Comparison of ENCODE assay signal across 33 mouse cellular contexts in genomic region chr11:65246301-65247054, GRCm38 (mm10). TPM values are rescaled to one million over a fixed set of nuclear protein-coding genes. Genes with fewer than 3 reads are reported as not detected.
DNase-seq lines count a peak whose midpoint lies in the region; ATAC-seq lines count a peak whose summit lies in the region.
"Had no signal": no experiment of that assay in that cellular context is flagged by ENCODE, and none has a peak within 500 bp of the region (broad histone marks: within the 10 kb centered on the region; RNA-seq: fewer than 3 reads in every experiment).

No protein-coding gene starts in this region.

- 45% methylated on average over 8 of the region's 8 CpGs for WGBS in heart, embryonic 15.5 days

- H3K4me1 ChIP-seq in heart, embryonic 15.5 days (replicated peaks): peaks cover 36% of the 10 kb centered on the region
- H3K4me1 ChIP-seq: embryonic facial prominence, embryonic 13.5 days; forebrain, embryonic 13.5 days; hindbrain, embryonic 10.5 days; limb, embryonic 15.5 days had no signal

- H3K4me3 ChIP-seq in heart, embryonic 15.5 days: no peak overlapping the region
- H3K4me3 ChIP-seq: embryonic facial prominence, embryonic 13.5 days; erythroblast, embryonic 14.5 days; forebrain, embryonic 13.5 days; hindbrain, embryonic 10.5 days; intestine, embryonic 15.5 days; limb, embryonic 15.5 days had no signal

- no peaks in the 10 kb centered on the region for H3K27me3 ChIP-seq in heart, embryonic 15.5 days
- H3K27me3 ChIP-seq: CH12.LX; embryonic facial prominence, embryonic 13.5 days; forebrain, embryonic 13.5 days; intestine, embryonic 15.5 days; limb, embryonic 15.5 days had no signal

- peak; percentile 31 to 38 for DNase-seq in frontal cortex, postnatal 36 days (ENCODE audit: low spot score in 2 of 2)
- DNase-seq in frontal cortex, postnatal 14 days (ENCODE audit: low spot score in 2 of 2): no peak
- DNase-seq in heart, adult 8-10 months (ENCODE audit: low spot score): no peak
- DNase-seq in lung, postnatal 10 days: peak; percentile 11
- DNase-seq in lung, postnatal 14 days: no peak
- no peak for DNase-seq in c-Kit-positive CD71-positive TER-119-positive erythroid progenitor cells, embryonic 14.5 days (ENCODE audit: low spot score)
- DNase-seq: adrenal gland, postnatal 36 days; B cell, adult 2 months; cerebellum, adult 18-20 months; embryo, embryonic 11 days; kidney, adult 9 months; kidney, postnatal 14 days; layer of hippocampus, postnatal 36 days; left cerebral cortex, postnatal 4 days; lung, embryonic 14.5 days; lung, postnatal 4 days; midbrain, embryonic 14.5 days; right cerebral cortex, postnatal 14 days; spleen, adult 18-20 months had no signal

- H3K9me3 ChIP-seq in heart, embryonic 15.5 days (replicated peaks): no peaks in the 10 kb centered on the region
- H3K9me3 ChIP-seq: embryonic facial prominence, embryonic 13.5 days; forebrain, embryonic 13.5 days; hindbrain, embryonic 10.5 days; intestine, embryonic 15.5 days; limb, embryonic 15.5 days had no signal

- H3K36me3 ChIP-seq in heart, embryonic 15.5 days: no peaks in the 10 kb centered on the region
- H3K36me3 ChIP-seq: embryonic facial prominence, embryonic 13.5 days; G1E; hindbrain, embryonic 10.5 days; intestine, embryonic 15.5 days; limb, embryonic 15.5 days had no signal

- no peak overlapping the region for H3K9ac ChIP-seq in heart, embryonic 15.5 days
- H3K9ac ChIP-seq: embryonic facial prominence, embryonic 13.5 days; forebrain, embryonic 13.5 days; intestine, embryonic 15.5 days; limb, embryonic 15.5 days; liver, embryonic 14.5 days; lung, embryonic 14.5 days had no signal

- H3K27ac ChIP-seq in heart, embryonic 15.5 days: peak overlapping the region; percentile 20; the same call in 1 of the 2 replicates
- H3K27ac ChIP-seq: embryonic facial prominence, embryonic 13.5 days; forebrain, embryonic 13.5 days; hindbrain, embryonic 10.5 days; intestine, embryonic 15.5 days; limb, embryonic 15.5 days; liver, embryonic 14.5 days had no signal

- no peak for ATAC-seq in heart, embryonic 15.5 days (replicated peaks; ENCODE audit: insufficient number of reproducible peaks, insufficient read depth, low FRiP score, low read depth)
- ATAC-seq: forebrain, embryonic 13.5 days; hindbrain, embryonic 16.5 days; intestine, embryonic 15.5 days; Patski had no signal

- no peak overlapping the region for H3K4me2 ChIP-seq in heart, embryonic 15.5 days
- H3K4me2 ChIP-seq: embryonic facial prominence, embryonic 13.5 days; forebrain, embryonic 13.5 days; intestine, embryonic 15.5 days; limb, embryonic 15.5 days; lung, embryonic 14.5 days had no signal

RNA-seq across cellular contexts. Expression of gene Myocd, which starts 23.3 kb away (rescaled TPM):
- polyA plus RNA-seq in heart, embryonic 15.5 days (2015; fragmentation: Nextera tagmentation; extraction: Ambion mirVana): 63.0 and 69.6 TPM in 2 replicates
- total RNA-seq in heart, adult 8-10 months (2022): 10 to 100 TPM; 72.3 to 80.0 (median 74.3) TPM
- total RNA-seq: CH12.LX; granulocyte monocyte progenitor cell, adult 5-6 weeks; megakaryocyte-erythroid progenitor cell, adult 5-6 weeks had no signal
- polyA plus RNA-seq: erythroblast, embryonic 14.5 days; G1E; Patski had no signal

Comparison
In these comparisons a context has a peak if more than half of its experiments do, and no peak if none do; other contexts are left out.
1. DNase-seq: peak in frontal cortex, postnatal 36 days (2 of 2) and lung, postnatal 10 days (single experiment); none in frontal cortex, postnatal 14 days (0 of 2), heart, adult 8-10 months (single experiment), lung, postnatal 14 days (single experiment) and c-Kit-positive CD71-positive TER-119-positive erythroid progenitor cells, embryonic 14.5 days (single experiment).